Mouse (Mus musculus): Measurements from ENCODE around the gene Nbeal2.

Nbeal2 gene

GRCm38 (mm10) chr9:110673107-110673752 lies 19.3 kb upstream of the Nbeal2 start:
- no peak for DNase-seq

- DNase-seq, result peak; percentile 62
These were observed 18.6 kb upstream of the Nbeal2 start for GRCm38 (mm10) chr9:110672462-110673106.

- DNase-seq, result no peak
These were observed 15.8 kb upstream of the Nbeal2 start for GRCm38 (mm10) chr9:110669785-110670184.

GRCm38 (mm10) chr9:110668601-110669293 lies 14.8 kb upstream of the Nbeal2 start:
- DNase-seq, result no peak

DNA sequence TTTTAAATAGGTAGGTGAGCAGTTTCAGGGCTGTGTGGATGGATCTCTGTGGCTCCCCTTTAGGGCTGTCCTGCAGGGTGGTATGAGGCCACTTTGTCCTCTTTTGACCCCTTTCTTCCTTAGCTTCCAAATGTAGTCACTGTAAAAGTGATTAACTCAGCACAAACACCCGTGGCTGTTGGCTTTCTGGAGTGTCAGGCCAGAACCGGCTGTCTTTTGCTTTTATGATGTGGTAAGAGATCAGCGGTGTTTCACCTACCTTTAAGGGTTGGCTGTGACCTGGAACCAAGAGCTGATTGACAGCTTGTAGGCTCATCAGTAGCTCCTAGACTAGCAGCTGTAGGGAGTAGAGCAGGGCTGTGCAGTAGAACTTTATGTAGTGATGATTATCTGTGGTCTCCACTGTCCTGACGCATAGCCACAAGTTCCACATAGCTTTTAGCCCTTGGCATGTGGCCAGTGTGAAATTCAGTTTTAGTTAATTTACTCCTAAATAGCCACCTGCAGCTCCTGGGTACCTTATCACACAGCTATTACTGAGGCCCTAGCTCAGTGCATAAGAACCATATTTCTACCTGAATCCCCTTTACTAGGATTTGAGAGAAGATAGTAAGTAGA lies 13.4 kb upstream of the Nbeal2 start:
- no peak for DNase-seq

- DNase-seq, result no peak
These were observed 12.4 kb upstream of the Nbeal2 start for GRCm38 (mm10) chr9:110666374-110666773.

- peak; percentile 53 for DNase-seq
These were observed 12.0 kb upstream of the Nbeal2 start for GRCm38 (mm10) chr9:110665912-110666311.

GRCm38 (mm10) chr9:110662844-110663243 lies 8.9 kb upstream of the Nbeal2 start:
- no peak for DNase-seq

DNA sequence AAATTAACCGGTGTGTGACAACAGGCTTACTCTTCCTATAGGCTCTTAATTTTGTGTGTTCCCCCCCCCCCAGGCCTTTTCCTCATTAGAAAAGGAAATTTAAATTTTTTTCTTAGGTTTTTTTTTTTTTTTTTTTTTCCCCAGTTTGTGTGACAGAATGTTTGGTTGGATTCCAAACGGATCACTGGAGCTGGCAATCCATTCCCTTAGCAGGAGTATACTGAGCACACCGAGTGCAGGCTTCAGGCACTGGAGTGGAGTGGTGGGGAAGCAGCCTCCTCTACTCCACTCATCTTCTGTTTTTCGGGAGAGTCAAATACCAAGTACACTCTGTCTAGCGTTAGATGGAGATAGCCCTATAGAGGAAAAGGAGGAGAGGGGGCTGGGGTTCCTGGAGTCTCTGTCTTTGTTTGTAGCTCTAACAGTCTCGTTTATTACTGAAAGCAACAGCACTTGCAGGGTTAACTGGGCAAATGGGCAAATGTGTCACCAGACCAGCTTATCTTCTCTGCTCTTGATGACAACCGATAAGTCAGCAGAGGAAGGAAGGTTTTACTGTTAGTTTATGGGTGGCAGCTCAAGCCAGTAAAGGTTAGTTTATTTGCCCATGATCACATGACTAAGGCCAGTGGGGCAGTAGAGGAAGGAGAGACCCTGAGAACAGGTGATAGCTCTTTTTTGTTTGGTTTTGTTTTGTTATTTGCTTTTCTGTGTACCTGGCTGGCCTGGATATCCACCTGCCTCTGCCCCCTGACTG lies 7.1 kb upstream of the Nbeal2 start:
- DNase-seq, result no peak

- DNase-seq, result no peak
These were observed 6.2 kb upstream of the Nbeal2 start for GRCm38 (mm10) chr9:110660208-110660607.

- no peak for DNase-seq
These were observed 5.6 kb upstream of the Nbeal2 start for GRCm38 (mm10) chr9:110659521-110659920.

- DNase-seq, result peak; percentile 76
These were observed 3.6 kb upstream of the Nbeal2 start for GRCm38 (mm10) chr9:110657474-110658078.

DNA sequence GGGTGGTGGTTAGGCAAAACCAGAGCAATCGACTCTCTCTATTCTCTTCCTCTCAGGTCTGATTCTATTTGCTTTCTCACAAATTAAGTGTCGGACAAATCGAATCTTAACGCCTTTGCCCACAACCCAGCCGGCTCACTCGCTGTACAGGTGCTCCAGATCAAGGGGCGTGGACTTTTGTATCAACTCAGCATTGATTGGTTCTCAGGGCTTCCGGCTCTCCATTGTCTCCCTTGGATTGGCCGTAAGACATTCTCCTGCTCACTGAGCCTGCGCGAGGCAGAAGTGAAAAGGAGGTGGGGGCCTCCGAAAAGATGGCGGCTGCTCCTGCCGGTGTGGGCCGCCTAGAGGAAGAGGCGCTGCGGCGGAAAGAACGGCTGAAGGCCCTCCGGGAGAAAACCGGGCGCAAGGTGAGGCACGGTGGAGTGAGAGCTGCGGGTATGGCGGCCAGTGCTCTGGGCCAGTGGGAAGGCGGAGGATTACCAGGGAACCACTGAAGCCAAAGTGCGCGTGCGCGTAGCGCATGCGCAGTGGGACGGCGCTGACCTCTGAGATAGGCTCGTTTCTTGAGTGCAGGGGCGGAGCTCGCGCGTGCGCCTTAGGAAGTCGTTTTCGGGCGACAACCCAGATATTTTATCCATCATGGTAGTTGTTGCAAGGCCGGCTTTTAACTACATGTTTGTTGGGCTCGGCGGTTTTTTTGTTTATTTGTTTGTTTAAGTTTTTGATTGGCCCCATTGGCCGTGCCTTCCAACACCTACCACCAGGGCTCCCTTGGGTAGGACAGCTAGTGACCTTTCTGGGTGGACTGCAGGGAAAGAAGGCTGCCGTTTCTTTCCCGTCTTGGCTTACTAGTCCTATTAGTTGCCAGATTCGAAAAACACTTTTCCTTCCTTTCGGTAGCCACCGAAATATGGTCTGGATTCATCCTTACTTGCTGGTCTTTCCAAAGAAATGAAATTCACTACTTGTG lies 2.6 kb upstream of the Nbeal2 start, which contains the start of gene Ccdc12:
Ccdc12 (plus strand) TSS at position 255 of the 973 bp plus-strand sequence.
- peak; percentile 97 for DNase-seq

DNA sequence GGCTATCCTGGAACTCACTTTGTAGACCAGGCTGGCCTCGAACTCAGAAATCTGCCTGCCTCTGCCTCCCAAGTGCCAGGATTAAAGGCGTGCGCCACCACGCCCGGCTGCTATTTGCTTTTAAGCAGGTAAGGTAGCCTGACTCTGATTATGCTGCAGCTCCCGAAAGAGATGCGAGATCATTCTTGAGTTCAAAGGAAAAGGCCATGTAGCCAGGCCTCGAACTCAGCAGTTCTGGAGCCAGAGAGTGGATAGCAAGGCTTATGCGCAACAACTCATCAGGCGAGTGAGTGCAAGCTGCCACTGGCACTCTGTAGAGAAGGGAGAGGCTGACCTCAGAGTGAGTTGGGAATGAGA lies 1.7 kb upstream of the Nbeal2 start:
- no peak for DNase-seq

GRCm38 (mm10) chr9:110654726-110655650 lies 1.0 kb upstream of the Nbeal2 start:
- no peak for DNase-seq

DNA sequence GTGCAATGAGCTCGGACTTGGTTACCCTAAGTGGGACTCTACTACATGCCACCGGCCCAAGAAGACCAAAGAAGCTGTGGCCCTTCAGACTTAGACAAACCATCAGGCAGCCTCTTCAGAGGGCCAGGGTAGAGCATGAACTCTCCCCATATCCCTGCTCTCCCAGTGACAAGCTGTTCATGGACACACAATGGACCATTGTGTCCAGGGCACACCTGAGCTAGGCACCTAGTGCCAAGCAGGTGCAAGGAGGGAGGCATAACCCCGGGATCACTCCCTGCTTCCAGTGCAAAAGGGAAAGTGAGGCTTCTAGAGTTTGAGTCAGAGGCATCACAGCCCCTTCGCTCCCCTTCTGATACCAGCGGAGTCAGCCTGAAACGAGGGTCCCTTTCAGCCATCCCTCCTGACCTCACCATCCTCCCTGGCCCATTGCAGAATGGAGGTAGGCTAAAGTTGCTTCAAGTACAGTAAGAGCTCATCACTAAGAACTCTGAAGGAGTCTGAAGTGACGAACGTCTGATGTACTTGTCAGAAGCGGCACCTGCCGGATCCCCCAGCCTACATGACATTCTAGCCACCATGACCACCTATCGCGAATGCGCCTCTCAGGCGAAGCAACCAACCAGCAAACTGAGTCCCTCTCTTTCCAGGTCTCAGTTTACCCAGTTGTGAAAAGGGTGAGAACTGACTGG lies 852 bp downstream of the Nbeal2 start:
- no peak for DNase-seq

DNA sequence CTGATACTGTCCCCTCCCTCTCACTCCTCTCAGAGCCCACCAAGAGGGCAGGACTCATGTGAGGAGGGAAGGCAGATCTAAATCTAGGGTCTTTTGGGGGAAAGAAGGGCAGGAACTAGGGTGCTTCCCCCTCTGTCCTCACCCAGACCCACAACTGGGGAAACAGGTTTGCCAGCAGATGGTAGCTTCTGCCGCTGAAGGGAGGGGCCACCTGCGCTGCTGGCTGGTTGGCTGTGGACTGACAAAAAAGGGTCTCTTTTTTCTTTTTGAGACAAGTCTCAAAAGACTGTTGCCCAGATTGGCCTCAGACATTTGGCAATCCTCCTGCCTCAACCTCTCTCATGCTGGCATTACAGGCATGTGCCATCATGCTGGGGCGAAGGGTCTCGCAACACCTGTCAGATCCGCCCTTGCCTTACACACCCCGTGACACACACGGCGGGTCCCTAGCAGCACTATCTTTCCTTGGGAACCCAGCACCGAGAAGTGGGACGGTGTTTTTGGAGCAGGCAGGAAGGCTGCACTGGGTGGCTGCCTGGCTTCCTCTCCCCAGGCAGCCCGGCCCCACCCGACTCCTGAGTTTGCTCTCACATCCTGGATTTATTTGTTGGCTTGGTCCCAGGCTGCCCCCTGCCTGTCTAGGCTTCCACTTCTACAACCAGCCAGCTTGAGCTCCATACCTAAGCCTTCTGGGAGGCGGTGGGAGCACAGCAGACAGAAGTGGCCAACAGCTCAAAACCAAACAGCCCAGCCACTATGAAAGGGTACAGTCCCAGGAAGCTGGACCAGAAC lies 1.8 kb downstream of the Nbeal2 start:
- DNase-seq, result peak; percentile 81

DNA sequence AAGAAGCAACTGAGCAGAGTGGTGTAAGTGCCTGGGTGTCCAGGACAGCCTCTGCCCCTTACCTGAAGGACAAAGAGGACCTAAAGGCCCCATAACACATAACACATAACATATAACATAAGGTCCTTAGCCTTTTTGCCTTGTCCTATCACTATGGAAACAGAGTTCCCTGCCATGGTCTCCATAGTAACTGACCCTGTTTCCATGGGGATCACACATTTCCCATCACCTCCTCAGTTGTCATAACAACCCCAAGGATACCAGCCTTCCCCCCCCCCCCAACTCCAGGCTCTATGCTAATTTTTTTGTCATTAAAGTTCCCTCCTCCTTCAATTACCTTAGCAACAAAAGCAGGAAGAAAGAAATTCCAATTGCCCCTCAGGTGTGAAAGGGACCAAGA lies 4.2 kb downstream of the Nbeal2 start:
- no peak for DNase-seq

DNA sequence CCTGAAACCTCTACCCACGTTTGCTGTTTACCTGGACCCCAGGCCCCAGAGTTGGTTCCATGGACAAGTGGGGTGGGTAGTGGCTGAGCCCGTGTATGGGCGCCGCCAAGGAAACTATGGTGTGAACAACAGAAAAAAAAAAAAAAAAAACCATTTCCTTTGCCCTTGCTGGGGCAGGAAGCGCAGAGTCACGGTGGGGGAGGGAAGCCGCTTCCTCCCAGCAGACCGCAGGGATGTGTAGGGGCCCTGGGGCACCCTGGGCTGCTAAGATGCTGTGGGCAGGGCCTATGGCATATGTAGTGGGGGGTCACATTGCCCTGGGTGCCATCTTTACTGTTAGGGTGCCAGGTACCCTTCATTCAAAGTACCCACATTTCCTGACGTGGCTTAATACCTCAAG lies 8.7 kb downstream of the Nbeal2 start:
- DNase-seq, result no peak

Data from kidney, postnatal 14 days (tissue).